Mouse (Mus musculus): ENCODE data around the gene Ccdc154.
"Not testable (repeated sequence)": the region's sequence is repeated elsewhere in the genome, so short reads cannot be mapped to it uniquely, and the experiment has no call there.

Ccdc154 gene

GRCm38 (mm10) chr17:25162161-25162560, at the start of gene Ccdc154:
Ccdc154 (plus strand) TSS chr17:25162461.
- in situ Hi-C loops (cut with MboI, MseI) = no loop called here

GRCm38 (mm10) chr17:25114908-25115645, 47.2 kb upstream of the Ccdc154 start:
- in situ Hi-C loops (cut with MboI, MseI) = no loop called here

- in situ Hi-C loops (cut with MboI, MseI) = no loop called here
Observed at GRCm38 (mm10) chr17:25115664-25116432, 46.4 kb upstream of the Ccdc154 start, which contains the start of gene Telo2. Telo2 (minus strand) TSS chr17:25115967.

- in situ Hi-C loops (cut with MboI, MseI) = no loop called here
Observed at GRCm38 (mm10) chr17:25117263-25117662, 45.0 kb upstream of the Ccdc154 start.

- in situ Hi-C loops (cut with MboI, MseI) = no loop called here
Observed at GRCm38 (mm10) chr17:25120406-25120805, 41.9 kb upstream of the Ccdc154 start, which contains the start of gene Ptx4. Ptx4 (plus strand) TSS chr17:25120760.

GRCm38 (mm10) chr17:25123979-25124378, 38.3 kb upstream of the Ccdc154 start:
- in situ Hi-C loops (cut with MboI, MseI) = no loop called here

GRCm38 (mm10) chr17:25125442-25126060, 36.7 kb upstream of the Ccdc154 start:
- in situ Hi-C loops (cut with MboI, MseI) = not testable (repeated sequence)

GRCm38 (mm10) chr17:25127079-25127478, 35.2 kb upstream of the Ccdc154 start:
- in situ Hi-C loops (cut with MboI, MseI) = no loop called here

GRCm38 (mm10) chr17:25127681-25128080, 34.6 kb upstream of the Ccdc154 start:
- in situ Hi-C loops (cut with MboI, MseI) = no loop called here

GRCm38 (mm10) chr17:25130060-25130459, 32.2 kb upstream of the Ccdc154 start:
- in situ Hi-C loops (cut with MboI, MseI) = no loop called here

GRCm38 (mm10) chr17:25133275-25133698, 29.0 kb upstream of the Ccdc154 start, which contains the start of gene Clcn7:
Clcn7 (plus strand) TSS chr17:25133391.
- in situ Hi-C loops (cut with MboI, MseI) = no loop called here

- in situ Hi-C loops (cut with MboI, MseI) = no loop called here
Observed at GRCm38 (mm10) chr17:25135622-25136021, 26.6 kb upstream of the Ccdc154 start.

- in situ Hi-C loops (cut with MboI, MseI) = no loop called here
Observed at GRCm38 (mm10) chr17:25138803-25139202, 23.5 kb upstream of the Ccdc154 start.

GRCm38 (mm10) chr17:25139960-25140359, 22.3 kb upstream of the Ccdc154 start:
- in situ Hi-C loops (cut with MboI, MseI) = no loop called here

GRCm38 (mm10) chr17:25163387-25163786, 1.1 kb downstream of the Ccdc154 start:
- in situ Hi-C loops (cut with MboI, MseI) = no loop called here

- in situ Hi-C loops (cut with MboI, MseI) = no loop called here
Observed at GRCm38 (mm10) chr17:25164770-25165169, 2.5 kb downstream of the Ccdc154 start.

- in situ Hi-C loops (cut with MboI, MseI) = no loop called here
Observed at GRCm38 (mm10) chr17:25165970-25166671, 3.9 kb downstream of the Ccdc154 start.

GRCm38 (mm10) chr17:25169706-25170105, 7.4 kb downstream of the Ccdc154 start:
- in situ Hi-C loops (cut with MboI, MseI) = no loop called here

GRCm38 (mm10) chr17:25172558-25172957, 10.3 kb downstream of the Ccdc154 start:
- in situ Hi-C loops (cut with MboI, MseI) = no loop called here

GRCm38 (mm10) chr17:25175411-25175810, 13.2 kb downstream of the Ccdc154 start, which contains the start of gene Gm38655:
Gm38655 (minus strand) TSS chr17:25175471.
- in situ Hi-C loops (cut with MboI, MseI) = no loop called here

GRCm38 (mm10) chr17:25183232-25183631, 21.0 kb downstream of the Ccdc154 start:
- in situ Hi-C loops (cut with MboI, MseI) = loop anchor here (10.0 kb wide), 1 partner anchor 728 kb away; no protein-coding TSS in a partner anchor

Data from regulatory T cell (primary cell).